Mouse (Mus musculus) cerebral cortex, adult 2 months (tissue): ENCODE results near the gene Colca2.

Experiments used
- WGBS: fragments of 180-500 bp; shearing (Covaris S2); methylation state at CpG from one replicate; pipeline ENCODE4 v1.1.7; 2018; 5-methylcytosine and 5-hydroxymethylcytosine counted together

Gene Colca2

DNA sequence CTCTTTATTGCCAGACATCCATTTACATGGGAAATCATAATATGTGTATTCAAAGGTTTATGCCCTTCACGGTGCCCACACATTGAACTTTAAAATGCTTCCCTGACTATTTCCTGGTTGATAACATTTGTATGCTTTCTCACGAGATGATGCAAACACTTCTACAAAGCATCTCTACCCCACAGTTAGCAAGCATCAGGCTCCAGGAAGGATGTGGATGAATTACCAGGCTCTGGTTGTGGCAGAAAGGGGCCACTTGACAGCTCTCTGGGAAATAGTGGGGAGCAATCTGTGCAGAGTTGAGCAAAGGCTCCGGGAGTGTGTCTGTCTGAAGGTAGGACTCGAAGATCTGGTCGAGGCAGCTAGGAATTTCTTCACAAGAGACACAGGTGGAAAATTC is 6.3 kb downstream of the Colca2 start:
- 84% methylated on average over 5 of the region's 5 CpGs for WGBS

- WGBS, result 60% methylated on average over 8 of the region's 8 CpGs
Measured at GRCm38 (mm10) chr9:51271073-51271472, 7.3 kb downstream of the Colca2 start.

DNA sequence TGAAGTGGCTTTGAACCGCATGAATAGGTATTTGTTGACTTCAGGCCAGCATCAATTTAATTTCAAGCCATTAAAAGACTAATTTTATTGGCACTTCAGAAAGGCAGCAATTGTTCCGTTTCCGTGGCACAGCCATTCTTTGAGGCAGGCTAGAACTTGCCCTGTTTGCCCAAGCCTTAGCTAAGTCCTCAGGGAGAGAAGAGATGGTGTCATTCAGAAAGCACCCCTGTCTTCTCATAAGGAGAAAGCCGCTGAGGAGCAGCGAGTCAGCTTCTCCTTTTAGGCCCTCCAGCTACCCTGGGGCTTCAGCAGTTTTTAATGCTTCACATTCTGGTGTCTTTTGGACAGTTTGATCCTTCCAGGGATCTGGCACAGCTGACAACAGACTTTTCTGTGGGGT is 9.5 kb downstream of the Colca2 start:
- 76% methylated on average over 5 of the region's 5 CpGs for WGBS

DNA sequence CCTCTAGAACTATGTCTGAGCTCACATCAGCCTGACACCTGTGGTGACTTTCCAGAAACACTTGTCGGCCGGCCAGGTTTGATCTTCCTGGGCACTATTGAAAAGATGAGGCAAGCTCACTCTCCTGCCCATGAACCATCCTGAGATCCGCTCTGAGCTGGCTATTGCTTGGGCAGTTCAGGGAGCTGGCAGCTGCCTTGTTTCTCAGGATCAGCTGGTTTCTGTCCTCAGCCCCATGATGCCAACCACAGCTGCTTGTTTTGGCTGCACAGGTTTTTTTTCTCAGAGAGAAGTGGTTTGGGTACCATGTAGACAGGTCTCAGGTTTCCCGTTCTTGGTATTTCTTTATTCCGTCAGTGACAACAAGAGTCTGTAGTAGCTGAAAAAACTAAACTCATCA is 19.9 kb downstream of the Colca2 start:
- WGBS, result 90% methylated on average over 5 of the region's 5 CpGs

DNA sequence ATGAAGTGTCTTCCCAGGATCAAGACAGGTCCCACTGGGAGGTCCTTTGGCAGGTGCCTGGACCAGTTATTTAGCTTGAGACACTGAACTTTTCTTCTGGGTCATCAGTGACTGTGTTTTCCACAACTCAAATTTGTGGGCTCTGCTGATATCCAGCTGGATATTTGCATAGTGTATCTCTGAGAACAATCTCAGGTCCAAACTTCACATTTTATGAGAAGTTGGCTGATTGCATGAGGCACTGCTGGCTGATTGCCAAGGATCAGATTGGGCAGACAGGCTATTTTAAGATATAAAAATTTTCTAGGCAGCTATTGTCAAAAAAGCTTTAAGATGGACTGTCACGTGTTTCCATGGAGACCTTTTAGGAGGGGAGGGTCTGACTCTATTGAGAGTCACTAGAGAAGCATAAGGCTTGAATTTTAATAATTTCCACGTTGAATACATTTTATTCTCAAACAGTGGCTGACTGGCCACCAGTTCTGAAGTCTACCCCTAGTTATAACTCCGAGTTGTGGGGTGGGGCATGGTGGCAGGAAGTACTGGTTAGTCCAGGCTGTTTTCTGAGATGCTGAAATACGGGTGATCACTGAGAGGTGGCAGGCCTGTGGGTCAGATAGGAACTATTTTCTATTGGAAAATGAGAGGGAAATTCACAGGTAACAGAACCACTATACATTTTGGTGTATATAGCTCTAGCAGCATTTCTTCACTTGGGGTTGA is 21.4 kb downstream of the Colca2 start:
- 69% methylated on average over 4 of the region's 4 CpGs for WGBS

DNA sequence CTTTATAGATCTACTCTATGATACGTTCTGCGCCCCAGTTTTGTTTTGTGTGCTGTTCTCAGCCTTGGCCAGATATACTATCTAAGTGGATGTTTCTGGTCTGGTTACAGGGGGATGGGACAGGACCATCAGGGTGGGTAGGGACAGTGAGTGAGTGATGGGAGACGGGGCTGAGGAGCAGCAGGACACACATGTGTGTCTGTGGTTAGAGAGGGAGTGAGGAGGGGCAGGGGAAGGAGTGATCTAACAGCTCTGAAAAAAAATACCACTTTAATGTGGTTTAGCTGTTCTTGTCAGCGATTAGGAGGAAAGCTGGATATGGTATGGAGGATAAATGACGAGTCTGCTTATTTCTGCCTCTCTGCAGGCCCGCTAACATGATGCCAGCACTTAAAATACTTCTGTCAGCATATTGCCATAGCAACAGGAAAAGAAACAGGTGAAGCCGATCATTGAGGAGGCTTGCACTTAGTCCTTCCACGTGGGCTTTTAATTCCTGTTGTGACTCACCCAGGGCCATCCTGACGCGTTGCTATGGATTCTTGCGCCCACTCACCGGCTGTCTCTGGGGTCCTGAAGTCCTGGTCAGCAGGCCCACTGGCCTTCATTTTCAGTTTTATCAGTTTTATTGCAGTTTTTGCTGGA is 39.5 kb downstream of the Colca2 start:
- WGBS, result 34% methylated on average over 12 of the region's 12 CpGs

GRCm38 (mm10) chr9:51232163-51232562 is 46.2 kb downstream of the Colca2 start:
- 95% methylated on average over 8 of the region's 8 CpGs for WGBS

GRCm38 (mm10) chr9:51230701-51231389 is 47.5 kb downstream of the Colca2 start:
- WGBS, result 88% methylated on average over 4 of the region's 4 CpGs

DNA sequence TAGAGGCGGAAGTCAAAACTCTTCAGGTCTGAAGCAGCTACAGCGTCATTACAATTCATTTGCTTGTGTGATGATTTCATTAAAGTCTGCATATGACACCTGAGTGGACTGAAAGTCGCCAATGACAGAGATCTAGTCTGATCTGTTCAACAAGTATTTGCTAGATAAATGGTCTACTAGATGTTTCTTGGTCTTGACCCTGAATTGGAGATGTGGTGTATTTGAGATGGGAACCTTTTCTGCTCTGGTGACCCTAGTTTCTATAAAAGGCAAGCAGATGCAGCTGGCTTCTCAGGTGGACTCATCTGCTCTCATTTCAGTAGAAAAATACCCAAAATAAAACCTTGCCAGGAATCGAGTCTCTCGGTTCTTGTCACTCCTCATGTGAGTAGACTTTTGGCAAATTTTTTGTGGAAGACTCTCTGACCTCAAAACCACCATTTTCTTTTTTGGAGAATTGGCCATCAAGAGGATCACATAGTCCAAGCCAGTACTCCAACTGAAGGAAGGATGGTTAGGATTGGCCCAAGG is 52.7 kb downstream of the Colca2 start:
- 93% methylated on average over 5 of the region's 5 CpGs for WGBS
